Mouse (Mus musculus) heart, embryonic 14.5 days (tissue): Measurements from ENCODE around the gene Csnka2ip. TPM values are rescaled to one million over a fixed set of nuclear protein-coding genes. Genes with fewer than 3 reads are reported as not detected.

Source experiments
- ATAC-seq: fragments of 200-750 bp; cut with Nextera tagmentation; 2 replicates; pipeline ENCODE4 v1.8.0; 2017; ENCODE audit warnings: low read depth, moderate TSS enrichment; ENCODE audit not compliant: insufficient number of reproducible peaks, insufficient read depth, low FRiP score
- H3K27ac ChIP-seq, 2 experiments: fragments of 200-500 bp in 1 of 2; fragments of 300-500 bp in 1 of 2; sonication (generic) in 1 of 2; replicated peaks in 1 of 2; 2 replicates each; pipeline ENCODE4 v1.5.1; 2012 to 2014; ENCODE audit warnings: low read depth in 2 of 2, low read length in 2 of 2, control low read depth in 1 of 2, mild to moderate bottlenecking in 1 of 2, mixed read lengths in 1 of 2; ENCODE audit not compliant: control insufficient read depth in 1 of 2, insufficient read depth in 1 of 2
- H3K27me3 ChIP-seq: fragments of 300-500 bp; sonication (generic); 2 replicates; pipeline ENCODE4 v1.6.1; 2014; ENCODE audit warnings: mild to moderate bottlenecking, low read length, control low read depth; ENCODE audit not compliant: control insufficient read depth, insufficient read depth
- H3K36me3 ChIP-seq: fragments of 300-500 bp; sonication (generic); 2 replicates; pipeline ENCODE4 v1.6.1; 2014; ENCODE audit warnings: mild to moderate bottlenecking, control low read depth, low read length, mixed read lengths; ENCODE audit not compliant: control insufficient read depth, insufficient read depth
- H3K4me1 ChIP-seq, 2 experiments: fragments of 200-500 bp in 1 of 2; fragments of 300-500 bp in 1 of 2; sonication (generic) in 1 of 2; 2 replicates each; pipeline ENCODE4 v1.6.1; 2012 to 2014; ENCODE audit warnings: low read length in 2 of 2, control low read depth in 1 of 2, mixed read lengths in 1 of 2; ENCODE audit not compliant: control insufficient read depth in 2 of 2, insufficient read depth in 2 of 2
- H3K4me2 ChIP-seq: fragments of 300-500 bp; sonication (generic); 2 replicates; pipeline ENCODE4 v1.6.1; 2014; ENCODE audit warnings: mild to moderate bottlenecking, low read length
- H3K4me3 ChIP-seq, 2 experiments: fragments of 200-500 bp in 1 of 2; fragments of 300-500 bp in 1 of 2; sonication (generic) in 1 of 2; 2 replicates each; pipeline ENCODE4 v1.5.1; 2012 to 2014; ENCODE audit warnings: low read length in 2 of 2, mild to moderate bottlenecking in 2 of 2, control low read depth in 1 of 2, low read depth in 1 of 2, moderate library complexity in 1 of 2; ENCODE audit not compliant: control insufficient read depth in 1 of 2, insufficient read depth in 1 of 2
- H3K9ac ChIP-seq: fragments of 300-500 bp; sonication (generic); 2 replicates; pipeline ENCODE4 v1.6.1; 2014; ENCODE audit warnings: mild to moderate bottlenecking, low read length
- H3K9me3 ChIP-seq: fragments of 300-500 bp; sonication (generic); 2 replicates; pipeline ENCODE4 v1.6.1; 2016; ENCODE audit warnings: low read length, control low read depth; ENCODE audit not compliant: control insufficient read depth
- WGBS: fragments of 180-500 bp; shearing (Covaris S2); extraction: QIAGEN DNeasy Blood & Tissue Kit; methylation state at CpG from one replicate; pipeline ENCODE4 v1.1.7; 2014; 5-methylcytosine and 5-hydroxymethylcytosine counted together
- polyA plus RNA-seq: library from polyadenylated mRNA; unstranded; fragments of >200 nt; fragmentation: Nextera tagmentation; extraction: Ambion mirVana; gene quantifications from 2 replicates; pipeline ENCODE4 v1.2.1, GENCODE M21; 2014

Csnka2ip gene
- not detected in 2 replicates for polyA plus RNA-seq

GRCm38 (mm10) chr16:64602308-64602707 is at the start of gene Csnka2ip:
TSS of gene Csnka2ip (minus strand) at chr16:64602408.
- Histone ChIP-seq H3K9ac (no peak within 1 kb of the TSS), H3K9me3 (no peaks in the 10 kb centered on the region), H3K4me2 (no peak within 1 kb of the TSS), H3K27ac (no peak within 1 kb of the TSS), H3K4me3 (no peak within 1 kb of the TSS), H3K36me3 (no peaks in the 10 kb centered on the region), H3K4me1 (no peaks in the 10 kb centered on the region), H3K27me3 (no peaks in the 10 kb centered on the region)
- 92% methylated on average over 1 of the region's 1 CpGs for WGBS
- ATAC-seq: no peak

DNA sequence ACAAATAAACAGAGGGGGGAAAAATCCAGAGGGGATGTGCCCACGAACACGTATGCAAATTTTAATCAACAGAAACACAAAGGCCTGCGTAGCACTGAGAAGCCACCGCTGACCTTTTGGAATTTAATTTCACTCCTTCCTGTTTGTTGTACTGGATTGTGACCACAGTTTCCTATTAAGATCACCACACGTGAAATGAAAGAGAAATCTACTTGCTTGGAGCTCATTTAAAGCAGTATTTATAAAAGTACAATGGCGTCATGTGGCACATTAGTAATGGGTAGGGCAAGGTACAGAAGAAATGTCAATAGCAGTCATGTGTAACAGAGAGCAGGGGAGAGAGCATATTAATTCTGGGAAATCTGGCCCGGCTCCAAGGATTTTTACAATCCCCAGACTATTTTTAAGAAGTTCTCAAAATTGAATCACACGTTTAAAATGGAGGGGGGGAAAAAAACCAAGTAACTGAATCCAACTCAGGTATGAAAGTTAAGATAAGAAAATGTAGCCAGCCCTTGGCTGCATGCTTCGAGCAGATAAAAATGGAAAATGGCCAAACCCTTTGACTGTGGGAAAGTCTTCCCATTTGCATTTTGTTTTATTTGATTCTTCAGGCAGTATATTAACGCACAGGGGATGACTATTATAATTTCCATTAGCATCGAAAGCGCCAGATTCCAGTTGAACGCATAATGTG is 47.5 kb upstream of the Csnka2ip start:
- no peak overlapping the region for H3K4me2 ChIP-seq
- H3K27me3 ChIP-seq: no peaks in the 10 kb centered on the region
- no peaks in the 10 kb centered on the region for H3K9me3 ChIP-seq
- no peaks in the 10 kb centered on the region for H3K4me1 ChIP-seq
- WGBS: 76% methylated on average over 13 of the region's 13 CpGs
- H3K36me3 ChIP-seq: no peaks in the 10 kb centered on the region
- H3K27ac ChIP-seq: no peak overlapping the region
- H3K9ac ChIP-seq: no peak overlapping the region
- H3K4me3 ChIP-seq: no peak overlapping the region
- no peak for ATAC-seq

DNA sequence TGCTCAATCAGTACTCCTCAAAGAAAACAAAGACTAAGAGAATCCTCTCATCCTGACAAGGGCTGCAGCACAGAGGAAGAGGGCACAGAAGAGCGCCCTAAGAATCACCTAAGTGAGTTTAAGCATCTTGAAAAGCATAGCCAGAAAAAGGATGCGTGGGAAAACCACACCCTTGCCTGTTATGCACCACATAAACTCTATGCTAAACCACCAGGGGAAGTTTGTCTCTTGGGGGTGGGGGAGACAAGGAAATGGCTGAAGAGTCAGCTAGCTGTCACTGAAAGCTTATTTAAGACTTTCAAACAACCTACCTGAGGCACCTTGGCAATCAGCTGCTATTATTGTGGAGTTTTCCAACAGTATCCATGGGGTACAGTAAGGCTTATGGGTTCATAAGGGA is 45.6 kb upstream of the Csnka2ip start:
- Histone ChIP-seq H3K36me3 (no peaks in the 10 kb centered on the region), H3K9me3 (no peaks in the 10 kb centered on the region), H3K27ac (no peak overlapping the region), H3K4me1 (no peaks in the 10 kb centered on the region), H3K9ac (no peak overlapping the region), H3K4me3 (no peak overlapping the region), H3K27me3 (no peaks in the 10 kb centered on the region), H3K4me2 (no peak overlapping the region)
- WGBS: 72% methylated on average over 2 of the region's 2 CpGs
- ATAC-seq: no peak

GRCm38 (mm10) chr16:64635110-64635509 is 32.9 kb upstream of the Csnka2ip start:
- H3K4me3 ChIP-seq: no peak overlapping the region
- 56% methylated on average over 1 of the region's 1 CpGs for WGBS
- H3K4me1 ChIP-seq: no peaks in the 10 kb centered on the region
- ATAC-seq: no peak
- H3K36me3 ChIP-seq: no peaks in the 10 kb centered on the region
- H3K27ac ChIP-seq: no peak overlapping the region
- 0 out of 2 replicates have a peak, but pooled peaks cover 2% of the 10 kb centered on the region for H3K9me3 ChIP-seq
- no peak overlapping the region for H3K4me2 ChIP-seq
- no peak overlapping the region for H3K9ac ChIP-seq
- no peaks in the 10 kb centered on the region for H3K27me3 ChIP-seq

DNA sequence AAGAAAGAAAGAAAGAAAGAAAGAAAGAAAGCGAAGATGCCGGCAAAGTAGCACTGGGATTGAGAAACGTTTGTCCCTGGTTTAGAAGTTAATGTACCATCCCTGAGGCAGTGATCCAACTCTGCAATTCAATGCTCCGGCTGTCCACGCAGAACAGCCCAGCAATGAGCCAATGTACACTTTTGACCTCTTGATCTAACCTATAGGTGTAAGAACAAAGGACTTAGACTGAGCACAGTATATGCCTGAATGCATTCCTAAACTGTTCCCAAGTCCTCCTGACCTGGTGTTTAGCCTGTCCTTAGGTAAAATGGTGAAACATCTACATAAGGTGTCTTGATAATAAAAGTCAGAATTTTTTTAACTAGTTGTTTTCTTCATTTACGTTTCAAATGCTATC is 17.9 kb upstream of the Csnka2ip start:
- no peaks in the 10 kb centered on the region for H3K36me3 ChIP-seq
- no peaks in the 10 kb centered on the region for H3K4me1 ChIP-seq
- H3K4me2 ChIP-seq: no peak overlapping the region
- no peaks in the 10 kb centered on the region for H3K27me3 ChIP-seq
- H3K4me3 ChIP-seq: no peak overlapping the region
- no peaks in the 10 kb centered on the region for H3K9me3 ChIP-seq
- WGBS: 81% methylated on average over 6 of the region's 6 CpGs
- H3K9ac ChIP-seq: no peak overlapping the region
- H3K27ac ChIP-seq: no peak overlapping the region
- no peak for ATAC-seq

DNA sequence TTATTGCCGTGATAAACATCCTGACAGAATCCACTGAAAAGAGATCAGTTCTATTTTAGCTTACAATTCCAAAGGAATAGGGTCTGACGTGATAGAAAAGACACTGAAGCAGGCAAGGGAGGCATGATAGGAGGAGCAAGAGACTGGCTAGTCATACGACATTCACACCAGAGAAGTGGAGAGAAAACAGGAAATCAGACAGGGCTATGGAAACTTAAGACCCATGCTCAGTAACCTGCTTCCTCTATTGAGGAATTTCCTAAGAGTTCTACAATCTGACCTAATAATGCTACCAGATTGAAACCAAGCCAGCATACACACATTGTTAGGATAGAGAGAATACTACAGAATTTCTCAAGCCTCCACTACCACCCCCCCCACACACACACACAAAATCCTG is 12.4 kb upstream of the Csnka2ip start:
- no peaks in the 10 kb centered on the region for H3K9me3 ChIP-seq
- no peaks in the 10 kb centered on the region for H3K4me1 ChIP-seq
- no peaks in the 10 kb centered on the region for H3K36me3 ChIP-seq
- H3K4me3 ChIP-seq: no peak overlapping the region
- no peak overlapping the region for H3K27ac ChIP-seq
- no peak for ATAC-seq
- H3K4me2 ChIP-seq: no peak overlapping the region
- H3K27me3 ChIP-seq: no peaks in the 10 kb centered on the region
- no peak overlapping the region for H3K9ac ChIP-seq
- 58% methylated on average over 3 of the region's 3 CpGs for WGBS

- Histone ChIP-seq H3K9ac (no peak overlapping the region), H3K9me3 (no peaks in the 10 kb centered on the region), H3K27me3 (no peaks in the 10 kb centered on the region), H3K4me1 (no peaks in the 10 kb centered on the region), H3K36me3 (no peaks in the 10 kb centered on the region), H3K27ac (no peak overlapping the region), H3K4me3 (no peak overlapping the region), H3K4me2 (no peak overlapping the region)
- WGBS: 82% methylated on average over 1 of the region's 1 CpGs
- no peak for ATAC-seq
Observed at GRCm38 (mm10) chr16:64607793-64608192, 5.6 kb upstream of the Csnka2ip start.

- Histone ChIP-seq H3K27me3 (no peaks in the 10 kb centered on the region), H3K9me3 (no peaks in the 10 kb centered on the region), H3K9ac (no peak overlapping the region), H3K4me3 (no peak overlapping the region), H3K4me2 (no peak overlapping the region), H3K36me3 (no peaks in the 10 kb centered on the region), H3K27ac (no peak overlapping the region), H3K4me1 (no peaks in the 10 kb centered on the region)
- ATAC-seq: no peak
- 60% methylated on average over 2 of the region's 2 CpGs for WGBS
Observed at GRCm38 (mm10) chr16:64586825-64587224, 15.4 kb downstream of the Csnka2ip start.
